Mouse (Mus musculus) NIH3T3 (cell line): Measurements from ENCODE around the gene March2.
"Not testable (repeated sequence)": the region's sequence is repeated elsewhere in the genome, so short reads cannot be mapped to it uniquely, and the experiment has no call there.

Experiments used
- DNase-seq: peaks from one replicate; pipeline ENCODE4 v3.0.0-alpha.2; 2012; ENCODE audit warnings: low read depth

Gene March2

GRCm38 (mm10) chr17:33718384-33718881 is at the start of gene March2:
Gene March2, minus strand, starts transcription at chr17:33718670.
- DNase-seq = peak; percentile 99

GRCm38 (mm10) chr17:33766389-33766788 is 47.9 kb upstream of the March2 start:
- no peak for DNase-seq

GRCm38 (mm10) chr17:33760255-33761165 is 42.0 kb upstream of the March2 start, which contains the start of gene Rab11b:
Gene Rab11b, minus strand, starts transcription at chr17:33760530.
- peak; percentile 100 for DNase-seq

- DNase-seq = peak; percentile 98
These were observed 41.3 kb upstream of the March2 start for GRCm38 (mm10) chr17:33759767-33760254.

- DNase-seq = no peak
These were observed 38.8 kb upstream of the March2 start for GRCm38 (mm10) chr17:33757231-33757630.

GRCm38 (mm10) chr17:33756108-33756790 is 37.8 kb upstream of the March2 start:
- peak; percentile 17 for DNase-seq

- DNase-seq = no peak
These were observed 37.1 kb upstream of the March2 start for GRCm38 (mm10) chr17:33755418-33756107.

GRCm38 (mm10) chr17:33754656-33755055 is 36.2 kb upstream of the March2 start:
- DNase-seq = no peak

GRCm38 (mm10) chr17:33752297-33752696 is 33.8 kb upstream of the March2 start:
- no peak for DNase-seq

- no peak for DNase-seq
These were observed 32.7 kb upstream of the March2 start for GRCm38 (mm10) chr17:33751181-33751580.

- peak; percentile 28 for DNase-seq
These were observed 31.0 kb upstream of the March2 start for GRCm38 (mm10) chr17:33749451-33749850.

GRCm38 (mm10) chr17:33746011-33746410 is 27.5 kb upstream of the March2 start:
- DNase-seq = peak; percentile 88

GRCm38 (mm10) chr17:33744686-33745384 is 26.4 kb upstream of the March2 start:
- DNase-seq = no peak

GRCm38 (mm10) chr17:33742420-33742819 is 23.9 kb upstream of the March2 start:
- no peak for DNase-seq

GRCm38 (mm10) chr17:33733526-33733925 is 15.1 kb upstream of the March2 start:
- DNase-seq = not testable (repeated sequence)

- not testable (repeated sequence) for DNase-seq
These were observed 14.2 kb upstream of the March2 start for GRCm38 (mm10) chr17:33732556-33733083.

- DNase-seq = peak; percentile 76
These were observed 10.7 kb upstream of the March2 start for GRCm38 (mm10) chr17:33729215-33729614.

GRCm38 (mm10) chr17:33728396-33728795 is 9.9 kb upstream of the March2 start:
- no peak for DNase-seq

GRCm38 (mm10) chr17:33719736-33720378 is 1.4 kb upstream of the March2 start:
- DNase-seq = peak; percentile 30

- DNase-seq = peak; percentile 10
These were observed 665 bp upstream of the March2 start for GRCm38 (mm10) chr17:33718944-33719725.
